Mouse (Mus musculus) embryo, embryonic 11.5 days (tissue): ENCODE measurements at regions not wholly inside any gene's neighbourhood (a gene's known extent, or its start where the extent isn't known, plus 50 kb on each side); places are given as distances from the start of the nearest gene placed in this dataset.

Experiments
- DNase-seq: peaks from one replicate; pipeline ENCODE4 v3.0.0-alpha.2; 2012; ENCODE audit warnings: low read depth, low spot score

DNA sequence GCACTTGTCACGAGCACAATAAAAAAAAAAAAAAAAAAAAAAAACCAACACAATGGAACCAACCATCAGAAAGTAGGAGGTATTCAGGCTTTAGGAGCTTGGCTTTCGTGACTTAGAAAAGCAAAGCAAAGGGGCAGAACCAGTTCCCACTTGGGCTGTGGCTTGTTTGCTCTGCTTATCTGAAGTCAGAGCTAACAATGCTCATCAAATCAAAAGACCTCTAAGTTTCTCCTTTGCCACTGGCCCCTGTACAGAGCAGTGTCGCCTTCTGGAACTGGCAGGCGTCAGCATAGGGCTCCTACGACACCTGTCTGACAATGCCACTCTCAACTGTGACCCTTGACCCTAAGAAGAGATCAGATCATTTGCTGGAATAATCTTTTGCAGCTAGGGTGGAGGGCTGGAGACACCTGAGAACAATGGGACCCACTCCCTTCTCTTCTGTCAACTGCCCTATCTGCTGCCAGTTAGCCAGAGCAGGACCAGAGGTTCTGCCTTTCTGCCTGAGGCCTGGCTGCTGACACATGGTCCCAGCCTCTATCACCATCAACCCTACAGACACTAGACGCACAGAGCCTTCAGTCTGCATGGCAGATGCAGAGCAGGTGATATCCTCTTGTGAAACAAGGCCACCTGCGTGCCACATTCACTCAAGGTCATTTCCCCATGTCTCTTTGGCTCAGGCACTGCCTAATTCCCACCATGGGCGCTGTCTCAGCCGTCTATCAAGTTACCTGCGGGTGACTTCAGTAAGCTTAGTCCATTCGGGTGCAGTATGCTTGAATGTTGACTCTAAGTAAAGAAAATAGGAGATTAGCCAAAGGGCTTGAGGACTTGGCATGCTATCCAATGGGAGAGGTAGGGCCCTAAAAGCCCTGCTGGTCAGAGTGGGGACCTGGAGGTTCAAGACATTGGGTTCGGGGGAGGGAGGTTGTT lies 136.1 kb upstream of the Zfp703 start:
- no peak for DNase-seq

DNA sequence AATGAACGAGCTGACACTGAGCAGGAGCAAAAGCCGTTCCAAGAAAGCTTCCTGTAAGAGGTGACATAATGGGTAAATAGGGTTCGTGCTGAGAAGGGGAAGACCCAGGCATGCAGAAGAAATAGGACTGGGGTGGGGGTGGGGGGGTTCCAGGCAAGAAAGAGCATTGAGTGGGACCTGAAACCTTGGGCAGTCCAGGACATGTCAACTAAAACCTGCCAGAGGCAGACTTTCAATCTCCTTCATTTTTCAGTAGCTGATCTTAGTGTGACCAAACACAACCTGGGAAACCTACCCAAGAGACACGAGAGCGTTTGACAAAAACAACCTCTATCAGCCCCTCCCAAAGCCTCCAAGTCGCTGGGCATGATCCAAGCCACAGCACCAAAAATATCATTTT lies 133.4 kb upstream of the Zfp703 start:
- DNase-seq = no peak

DNA sequence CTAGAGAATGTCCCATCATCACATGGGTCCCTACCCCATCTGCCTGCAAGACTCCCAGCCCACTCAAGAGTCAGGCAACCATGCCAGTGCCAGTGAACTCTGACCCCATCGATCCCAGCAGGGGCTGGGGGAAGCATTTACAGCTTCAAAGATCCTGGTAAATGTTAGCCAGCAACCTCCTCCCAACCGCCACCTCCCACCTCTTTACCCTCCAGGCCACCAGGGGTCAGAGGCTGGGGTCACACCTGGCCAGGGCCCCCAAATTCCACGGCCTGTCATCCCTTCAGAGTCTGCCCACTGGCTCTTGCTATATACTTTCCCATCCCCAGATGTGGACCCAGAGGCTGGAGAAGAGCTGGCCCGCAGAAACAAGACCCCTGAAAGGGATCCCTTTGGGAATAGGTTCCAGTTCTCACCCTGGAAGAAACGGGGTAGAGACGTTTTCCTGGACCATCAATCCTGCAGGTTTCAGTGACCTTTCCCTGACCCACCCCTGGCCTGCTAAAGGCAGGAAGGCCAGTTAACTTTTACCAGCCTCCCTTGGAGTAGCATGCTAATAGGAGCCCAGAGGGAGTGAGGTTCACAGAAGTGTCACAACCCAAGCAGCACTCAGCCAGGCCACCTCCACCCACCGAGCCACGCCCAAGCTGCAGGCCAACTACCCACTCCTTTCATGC lies 132.9 kb upstream of the Zfp703 start:
- no peak for DNase-seq

DNA sequence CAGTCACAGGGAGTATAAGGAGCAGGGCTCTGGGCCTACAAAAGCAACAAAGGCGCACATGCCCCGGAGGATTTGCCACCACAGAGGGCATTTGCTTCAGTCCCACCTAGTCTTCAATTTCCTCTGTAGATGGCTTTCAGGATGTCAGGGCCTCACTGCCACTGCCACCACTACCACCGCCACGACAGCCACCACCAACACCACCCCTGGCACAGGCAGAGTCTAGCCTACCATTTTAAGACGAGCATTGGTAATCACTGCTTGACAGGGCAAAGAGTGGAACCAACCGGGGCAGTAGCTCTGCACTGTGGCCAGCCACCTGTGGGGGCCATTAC lies 132.3 kb upstream of the Zfp703 start:
- DNase-seq = no peak

DNA sequence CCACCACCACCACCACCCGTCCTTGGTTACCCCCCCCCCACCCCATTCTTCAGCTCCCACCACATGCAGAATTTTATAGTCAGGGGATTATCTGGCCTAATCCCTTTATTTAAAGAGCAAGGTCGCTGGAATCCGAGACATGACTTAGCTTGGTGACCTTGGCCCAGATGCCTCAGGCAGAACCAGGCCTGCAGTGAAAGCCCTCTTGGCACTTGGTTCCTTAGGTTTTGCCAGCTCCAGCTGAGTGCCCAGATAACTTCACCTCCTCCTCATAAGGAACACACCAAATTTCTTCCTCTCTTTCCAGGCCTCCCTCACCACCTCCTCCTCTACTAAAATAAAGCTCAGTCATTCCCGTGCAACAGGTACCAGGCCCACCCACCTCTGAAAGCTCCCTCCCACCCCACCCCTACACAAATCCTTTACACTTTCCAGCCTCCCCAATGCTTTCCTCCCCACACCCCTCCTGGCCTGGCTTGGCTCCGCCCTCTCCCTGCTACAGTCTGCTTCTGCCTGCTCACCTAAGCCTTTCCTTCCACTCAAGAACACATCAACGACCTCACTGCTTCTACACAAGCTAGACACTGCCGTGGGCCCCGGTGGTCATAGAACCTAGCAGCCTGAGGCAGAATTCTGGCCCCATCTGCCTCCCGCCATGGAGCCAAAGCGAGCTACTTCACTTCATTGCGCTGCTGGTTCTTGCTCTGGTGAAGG lies 131.5 kb upstream of the Zfp703 start:
- no peak for DNase-seq

DNA sequence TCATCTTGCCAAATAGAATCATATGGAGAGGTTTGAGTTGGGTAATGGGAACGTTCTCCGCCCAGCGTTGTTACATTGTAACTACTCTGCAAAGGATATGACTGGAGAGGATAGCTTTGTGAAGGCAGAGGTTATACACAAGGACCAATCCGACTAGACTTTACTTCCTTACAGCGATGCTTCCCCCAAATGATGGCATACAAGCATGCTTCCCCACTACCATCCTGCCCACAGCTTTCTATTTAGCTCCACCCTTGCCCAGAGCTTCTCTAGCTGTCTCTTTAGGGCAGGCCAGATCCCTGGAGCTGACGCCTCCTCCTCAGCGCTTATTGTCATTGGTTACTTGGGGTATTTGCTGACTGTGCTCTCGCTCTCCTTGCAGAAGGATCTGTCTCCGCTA lies 130.1 kb upstream of the Zfp703 start:
- DNase-seq = no peak

DNA sequence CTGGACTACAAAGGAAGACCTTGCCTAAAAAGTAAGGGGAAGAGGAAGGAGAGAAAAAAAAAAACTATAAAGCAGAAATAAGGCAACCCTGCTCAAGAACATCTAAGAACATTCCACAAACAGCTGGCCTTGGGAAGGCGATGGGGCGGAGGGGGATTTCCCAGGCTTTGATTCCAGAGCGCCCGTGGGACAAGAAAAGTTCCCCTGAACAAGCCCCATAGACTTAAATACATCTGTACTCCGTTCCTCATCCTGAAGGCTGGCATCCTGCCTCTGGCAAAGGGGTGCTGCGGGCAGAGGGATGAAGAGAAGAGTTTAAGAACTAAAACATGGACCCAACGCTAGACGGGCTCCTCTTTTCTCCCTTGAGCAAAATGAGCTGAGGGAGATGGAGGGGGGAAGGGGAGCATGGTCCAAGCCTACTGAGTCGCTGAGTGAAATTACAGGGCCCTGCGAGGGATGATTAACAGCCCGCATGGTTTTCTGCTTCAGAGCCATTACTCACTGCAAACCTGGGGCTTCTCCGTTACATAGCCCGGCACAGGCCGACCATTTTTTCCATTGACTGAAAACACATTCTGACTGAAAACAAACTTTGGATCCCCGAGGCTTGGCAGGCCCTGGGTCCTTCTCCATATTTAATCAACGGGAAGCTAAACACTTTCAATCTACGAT lies 128.9 kb upstream of the Zfp703 start:
- DNase-seq = no peak

DNA sequence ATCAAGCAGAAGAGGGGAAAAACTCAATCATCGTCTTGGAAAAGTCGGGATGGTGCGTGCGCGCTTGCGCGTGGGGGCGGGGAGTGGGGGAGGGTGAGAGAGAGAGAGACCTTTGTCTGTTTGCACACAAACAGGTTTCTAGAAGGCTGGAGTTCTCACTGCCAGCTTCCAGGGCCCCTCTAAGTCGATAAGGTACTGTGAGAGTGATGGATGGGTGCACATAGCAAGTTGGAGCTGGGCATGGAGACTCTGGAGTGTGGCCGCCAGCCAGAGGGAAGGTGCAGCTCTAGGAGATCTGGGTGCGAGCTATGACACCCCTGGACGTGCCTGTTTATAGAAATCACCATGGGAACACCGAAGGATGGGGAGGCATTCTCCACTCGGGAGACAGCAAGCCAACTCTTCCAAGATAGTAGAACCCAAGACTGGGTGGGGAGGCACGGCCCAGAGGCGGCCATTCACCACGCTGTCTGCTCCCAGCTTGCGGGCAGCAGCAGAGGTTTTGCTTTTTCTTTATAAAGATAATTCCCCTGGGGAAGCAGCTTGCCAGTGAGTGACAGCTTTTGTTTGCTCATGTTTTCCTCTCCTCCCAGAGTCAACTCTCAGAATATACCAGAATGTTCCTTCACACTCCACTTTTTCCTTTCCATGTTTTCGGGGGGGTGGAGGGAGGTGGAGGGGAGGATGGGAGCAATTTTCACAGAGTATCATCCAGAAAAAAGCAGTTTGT lies 128.0 kb upstream of the Zfp703 start:
- no peak for DNase-seq

DNA sequence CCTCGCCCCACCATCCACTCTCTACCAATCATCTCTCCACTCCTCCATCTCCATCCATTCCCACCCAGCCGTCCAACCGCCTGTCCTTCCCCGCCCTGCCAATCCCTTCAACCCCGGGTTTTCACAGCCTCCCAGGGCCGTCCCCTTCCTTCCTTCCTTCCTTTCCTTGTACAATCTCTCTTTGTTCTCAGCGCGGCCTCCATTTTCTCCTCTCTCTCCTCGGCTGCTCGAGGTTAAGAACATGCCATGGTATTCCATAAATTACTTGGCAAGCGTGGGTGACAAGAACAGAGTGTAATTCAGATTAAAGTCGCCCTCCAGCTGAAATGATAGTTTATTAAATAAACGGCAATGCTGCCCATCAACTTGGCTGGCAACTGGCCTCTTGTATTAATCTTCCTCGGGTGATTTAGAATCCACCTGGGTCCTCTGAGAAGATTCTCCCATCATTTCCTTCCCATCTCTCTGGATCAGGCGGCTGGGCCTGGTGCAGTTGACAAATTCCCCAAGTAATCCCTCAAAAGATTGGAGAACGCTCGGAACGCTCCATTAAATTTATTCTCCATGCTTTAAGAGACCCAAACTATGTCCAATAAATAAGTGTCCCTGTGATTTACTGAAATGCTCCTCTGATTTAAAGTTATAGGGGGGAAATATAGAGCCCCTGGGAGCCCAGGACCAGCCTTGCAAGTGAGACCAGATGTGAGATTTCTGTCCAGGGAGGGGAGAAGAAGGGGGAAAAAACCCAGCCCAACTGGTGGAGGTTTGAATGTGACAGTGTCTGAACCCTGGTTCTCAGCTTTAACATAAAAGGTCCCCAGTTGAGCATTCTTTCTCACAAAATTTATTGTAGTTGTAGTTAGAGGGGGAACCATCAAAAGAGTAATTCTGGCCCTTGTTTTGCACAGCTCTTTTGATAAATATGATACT lies 125.0 kb upstream of the Zfp703 start:
- DNase-seq = peak; percentile 59

DNA sequence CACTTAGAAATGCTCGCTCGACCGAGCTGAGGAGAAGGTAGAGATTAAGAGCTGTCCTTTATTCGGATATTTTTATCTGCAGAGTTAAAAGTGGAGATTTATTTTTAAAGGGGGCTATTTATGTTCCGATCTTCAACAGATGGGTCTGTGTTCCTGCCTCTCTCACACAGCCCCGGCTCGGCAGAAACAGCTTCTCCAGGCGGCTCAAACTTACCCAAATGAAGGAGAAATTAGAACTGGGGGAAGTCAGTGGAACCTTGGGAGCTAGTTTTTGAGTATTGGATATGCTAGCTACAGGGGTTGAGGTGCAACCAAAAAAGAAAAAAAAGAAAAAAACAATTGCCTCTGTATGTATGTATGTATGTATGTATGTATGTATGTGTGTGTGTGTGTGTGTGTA lies 124.2 kb upstream of the Zfp703 start:
- no peak for DNase-seq

DNA sequence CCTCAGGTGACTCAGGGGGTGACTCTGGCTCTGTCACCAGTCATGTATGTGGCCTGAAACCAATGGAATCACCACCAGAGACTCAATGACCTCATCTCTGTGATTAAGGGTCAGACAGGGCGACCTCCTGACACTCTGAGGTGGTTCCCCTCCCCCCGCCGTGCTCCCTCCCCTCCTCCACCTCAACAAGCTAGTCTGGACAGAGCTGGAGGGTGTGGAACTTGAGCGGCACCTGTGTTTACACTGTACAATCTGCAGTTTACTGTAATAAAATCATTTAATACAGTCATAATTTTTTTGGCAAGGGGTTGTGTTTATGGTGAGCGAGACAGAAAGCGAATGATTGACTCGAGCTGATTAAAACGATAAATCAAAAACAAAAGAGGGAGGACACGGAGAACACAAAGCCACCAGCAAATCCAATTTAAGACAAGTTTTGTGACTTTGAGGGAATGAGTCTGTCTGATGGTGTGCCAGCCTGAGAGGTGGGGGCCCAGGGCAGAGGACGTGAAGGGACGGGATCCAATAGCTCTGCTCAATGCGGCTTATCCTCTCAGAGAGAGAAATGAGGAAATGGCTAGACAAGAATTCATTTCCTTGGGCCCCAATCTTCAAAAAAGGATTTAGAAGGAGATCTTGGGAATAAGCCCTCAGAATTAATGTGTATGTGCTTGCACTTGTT lies 122.4 kb upstream of the Zfp703 start:
- no peak for DNase-seq

DNA sequence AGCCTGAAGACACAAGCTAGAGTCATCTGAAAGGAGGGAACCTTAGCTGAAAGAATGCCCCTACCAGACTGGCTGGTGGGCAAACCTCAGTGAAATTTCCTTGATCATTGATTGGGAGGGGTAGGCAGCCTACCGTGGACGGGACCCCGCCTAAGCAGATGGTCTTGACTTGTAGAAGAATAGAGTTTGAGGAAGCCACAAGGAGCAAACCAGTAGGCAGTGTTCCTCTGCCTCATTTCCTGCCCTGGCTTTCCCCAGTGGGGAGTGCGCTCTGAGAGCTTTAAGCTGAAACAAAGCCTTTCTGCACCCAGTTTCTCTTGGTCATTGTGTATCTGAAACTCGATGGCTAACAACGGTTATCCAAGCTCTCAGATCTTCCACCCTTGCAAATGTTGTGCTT lies 121.9 kb upstream of the Zfp703 start:
- no peak for DNase-seq

DNA sequence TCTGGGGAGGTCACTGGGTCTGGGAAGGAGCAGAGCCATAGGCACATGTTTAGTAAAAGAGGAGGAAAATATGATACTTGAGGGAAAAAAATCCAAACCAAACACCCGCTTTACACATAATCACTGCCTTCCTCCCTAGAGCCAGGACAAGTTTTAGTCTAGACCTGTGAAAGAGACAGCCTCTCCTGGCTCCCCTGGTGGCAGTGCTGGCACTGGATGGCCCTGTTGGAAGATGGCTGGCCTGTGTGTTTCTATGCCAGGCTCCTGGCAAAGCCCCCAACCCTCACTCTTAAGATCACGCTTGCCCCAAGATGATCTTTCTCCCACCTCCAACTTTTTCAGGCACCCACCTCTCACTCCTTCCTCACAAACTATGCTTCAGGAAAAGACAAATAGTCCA lies 112.6 kb upstream of the Zfp703 start:
- DNase-seq = no peak

DNA sequence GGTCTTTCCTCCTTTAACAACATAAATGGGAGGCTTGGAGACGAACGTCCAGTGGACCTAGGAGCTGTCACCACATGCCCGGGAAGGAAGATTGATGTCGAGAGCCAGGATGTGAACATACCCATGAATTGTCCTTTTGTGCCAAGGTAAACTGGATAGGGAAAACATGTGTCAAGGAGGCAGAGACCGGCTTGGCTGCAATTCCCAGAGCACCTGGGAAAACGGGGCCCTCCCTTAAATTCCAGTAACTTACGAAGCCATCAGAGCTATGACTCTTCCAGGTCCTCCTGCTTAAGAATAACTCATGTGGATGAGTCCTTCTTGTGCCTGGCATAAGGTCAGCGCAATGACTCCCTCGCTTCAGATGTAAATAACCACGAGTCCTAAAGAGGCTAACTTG lies 112.2 kb upstream of the Zfp703 start:
- DNase-seq = no peak

DNA sequence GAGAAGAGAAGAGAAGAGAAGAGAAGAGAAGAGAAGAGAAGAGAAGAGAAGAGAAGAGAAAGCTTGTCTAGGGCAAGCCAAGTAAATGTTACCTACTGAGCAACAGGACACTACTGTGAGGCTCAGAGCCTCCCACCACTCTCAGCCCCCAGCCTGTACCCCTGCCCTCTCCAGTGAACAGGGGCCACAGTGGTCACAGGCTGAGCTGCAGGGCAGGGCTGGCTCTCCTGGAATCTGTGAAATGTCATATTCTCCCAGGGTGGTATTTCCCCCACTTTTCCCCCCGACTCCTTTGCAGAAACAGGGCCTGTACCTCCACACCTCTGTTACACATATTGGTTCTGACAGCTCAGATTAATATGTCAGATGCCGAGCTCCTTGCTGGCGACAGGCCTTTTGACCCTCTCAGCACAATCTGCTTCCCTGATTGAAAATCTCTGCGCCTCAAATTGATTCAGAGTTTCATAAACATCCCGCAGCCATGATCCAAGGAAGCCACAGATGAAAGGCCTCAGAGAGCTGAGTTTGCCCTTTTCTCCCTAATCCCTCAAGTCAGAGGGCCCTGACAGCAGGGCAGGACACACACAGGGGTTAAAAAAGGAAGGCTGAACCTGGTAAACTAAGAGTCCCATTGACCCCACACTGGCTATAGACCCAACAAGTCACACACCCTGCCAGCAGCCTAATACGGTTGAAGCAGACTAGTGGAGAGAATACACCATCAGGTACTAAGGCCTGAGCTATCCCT lies 108.8 kb upstream of the Zfp703 start:
- no peak for DNase-seq

DNA sequence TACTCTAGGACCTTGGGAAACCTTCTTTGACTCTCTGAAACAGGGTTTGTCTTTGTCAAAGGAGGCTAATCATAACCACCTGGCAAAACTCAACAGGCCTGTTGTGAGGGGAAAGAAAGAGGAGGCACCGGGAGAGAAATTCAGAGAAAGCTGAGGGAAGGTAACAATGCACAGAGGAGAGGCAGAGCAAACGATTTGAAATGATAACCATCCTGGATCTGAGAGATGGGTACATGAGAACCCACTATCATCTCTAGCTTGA lies 108.3 kb upstream of the Zfp703 start:
- DNase-seq = no peak

DNA sequence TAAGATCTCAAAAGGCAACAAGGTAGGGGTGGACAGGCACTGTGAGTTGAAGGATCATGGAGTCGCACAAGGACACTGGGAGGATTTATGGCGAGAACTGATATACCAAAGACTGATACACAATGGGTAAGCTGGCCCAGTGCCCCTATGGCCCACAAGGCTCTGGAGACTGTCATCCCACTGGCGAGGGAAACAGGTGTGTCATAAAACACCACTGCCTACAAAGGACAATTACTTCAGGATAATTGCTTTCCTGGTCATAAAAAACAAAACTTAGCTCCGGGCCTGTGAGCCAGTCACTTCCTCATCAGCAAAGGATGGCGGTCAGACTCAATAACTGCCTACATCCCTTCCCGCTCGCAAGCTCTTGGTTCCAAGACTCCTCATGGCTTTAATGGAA lies 105.3 kb upstream of the Zfp703 start:
- DNase-seq = no peak

DNA sequence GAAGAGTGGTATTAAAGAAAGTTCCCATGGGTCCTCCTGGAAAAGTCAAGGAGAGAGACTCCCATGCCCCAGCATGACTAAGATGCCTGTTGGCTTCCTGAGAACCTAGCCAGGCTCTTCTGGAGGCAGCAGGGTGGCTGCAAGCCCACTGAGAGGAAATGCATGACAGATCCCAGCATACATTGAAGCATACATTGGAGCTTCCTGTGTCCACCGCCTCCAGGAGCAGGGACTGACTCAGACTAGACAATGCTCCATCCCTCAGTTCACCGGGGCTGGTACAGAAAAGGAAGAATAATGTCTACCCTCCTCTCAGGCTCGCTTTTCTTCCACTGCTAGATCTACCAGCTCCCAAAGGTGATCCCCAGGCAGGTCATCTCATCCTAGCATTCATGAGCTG lies 104.7 kb upstream of the Zfp703 start:
- DNase-seq = no peak

DNA sequence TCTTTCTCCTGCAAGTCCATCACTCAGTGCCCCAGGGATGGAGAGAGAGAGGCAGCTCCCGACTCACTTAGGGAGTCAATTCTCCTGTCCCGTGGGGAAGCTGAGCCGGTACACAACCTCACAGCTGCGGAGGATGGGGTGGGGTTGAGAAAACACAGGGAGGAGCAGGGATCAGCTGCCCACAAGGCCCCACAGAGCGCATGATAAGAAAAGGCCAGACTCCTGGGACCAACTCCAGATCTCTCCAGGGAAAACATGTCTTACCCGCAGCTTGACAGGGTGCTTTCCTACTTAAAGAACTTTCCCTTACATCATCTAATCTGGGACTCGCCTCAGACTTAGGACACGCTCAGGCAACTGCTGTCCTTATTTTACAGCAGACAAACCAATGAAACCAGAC lies 104.3 kb upstream of the Zfp703 start:
- no peak for DNase-seq
